Mouse (Mus musculus): ENCODE results near the gene Pklr. TPM values are rescaled to one million over a fixed set of nuclear protein-coding genes. Genes with fewer than 3 reads are reported as not detected.

Gene Pklr
- under 1 TPM; 0.74 to 0.96 TPM for total RNA-seq (2023)

GRCm38 (mm10) chr3:89135958-89136357 is at the start of gene Pklr:
Gene Pklr, plus strand, starts transcription at chr3:89136142.

GRCm38 (mm10) chr3:89093175-89093574 is 42.8 kb upstream of the Pklr start, which contains the start of gene Rusc1:
Gene Rusc1, minus strand, starts transcription at chr3:89093311.

GRCm38 (mm10) chr3:89100811-89101210 is 35.1 kb upstream of the Pklr start, which contains the start of gene Gm43738:
Gene Gm43738, minus strand, starts transcription at chr3:89101099.

DNA sequence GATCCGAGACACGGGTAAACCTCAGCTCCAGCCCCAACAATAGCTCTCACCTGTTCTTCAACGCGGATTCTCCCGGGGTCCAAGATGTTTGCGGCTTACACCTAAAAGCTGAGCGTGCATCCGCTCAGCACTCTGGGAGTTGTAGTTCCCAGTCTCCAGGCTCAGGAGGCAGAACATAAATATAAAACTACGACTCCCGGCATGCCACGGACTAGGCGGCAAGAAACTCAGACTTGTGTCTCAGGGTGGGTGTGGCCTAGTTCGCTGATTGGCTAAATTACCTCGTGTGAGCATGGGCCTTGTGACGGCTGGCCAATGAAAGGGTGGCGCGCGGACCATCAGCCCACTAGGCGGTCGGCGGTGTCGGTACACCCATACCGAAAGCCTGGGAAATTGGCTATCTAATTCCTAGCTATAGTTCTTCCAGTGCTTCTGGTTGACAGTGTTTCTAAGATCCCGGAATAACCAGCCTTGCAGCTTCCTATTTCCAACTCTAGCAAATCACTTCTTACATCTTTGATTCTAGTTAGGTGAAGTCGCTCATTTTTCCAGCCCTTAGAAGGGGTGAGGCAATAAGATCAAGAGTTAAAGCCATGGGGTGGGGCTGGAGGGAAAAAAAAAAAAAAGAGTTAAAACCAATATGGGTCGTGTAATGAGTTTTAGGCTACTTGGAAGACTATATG is 34.0 kb upstream of the Pklr start, which contains the start of gene Fdps:
Fdps (minus strand) TSS at position 148 of the 683 bp plus-strand sequence.

DNA sequence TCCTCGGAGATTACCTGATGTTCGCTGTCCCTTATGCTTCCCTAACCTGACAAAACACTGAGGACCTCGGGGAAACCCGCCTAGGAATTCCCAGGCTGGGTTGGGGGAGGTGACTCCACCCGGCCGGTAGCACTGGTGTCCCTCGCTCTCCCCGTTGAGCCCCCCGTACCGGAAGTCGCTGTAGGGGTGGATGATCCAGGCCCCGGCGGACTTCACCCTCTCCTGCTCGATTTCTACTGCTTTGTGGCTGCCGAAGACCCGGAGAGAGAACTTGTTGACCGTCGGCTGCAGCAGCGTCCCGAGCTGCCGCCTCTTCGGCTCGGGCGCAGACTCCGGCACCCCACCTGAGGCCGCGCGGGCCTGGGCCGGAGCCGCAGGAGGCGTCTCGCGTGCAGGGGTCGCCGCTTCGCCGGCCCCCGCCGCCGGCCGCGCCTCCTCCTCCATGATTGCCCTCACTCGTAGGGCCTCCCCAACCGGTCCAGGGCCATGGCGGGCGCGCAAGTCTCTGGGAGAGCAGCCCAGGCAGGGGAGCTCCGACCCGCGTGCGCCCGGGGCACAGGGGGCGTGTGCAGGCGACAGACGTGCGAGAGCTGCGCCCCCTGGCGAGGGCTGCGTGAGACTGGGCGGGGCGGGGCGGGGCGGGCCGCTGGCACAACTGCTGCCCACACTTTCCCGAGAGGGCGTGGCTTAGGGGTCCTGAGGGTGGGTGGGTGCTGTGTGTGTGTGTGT is 23.8 kb downstream of the Pklr start, which contains the start of gene Hcn3:
Hcn3 (minus strand) TSS at position 581 of the 729 bp plus-strand sequence.

DNA sequence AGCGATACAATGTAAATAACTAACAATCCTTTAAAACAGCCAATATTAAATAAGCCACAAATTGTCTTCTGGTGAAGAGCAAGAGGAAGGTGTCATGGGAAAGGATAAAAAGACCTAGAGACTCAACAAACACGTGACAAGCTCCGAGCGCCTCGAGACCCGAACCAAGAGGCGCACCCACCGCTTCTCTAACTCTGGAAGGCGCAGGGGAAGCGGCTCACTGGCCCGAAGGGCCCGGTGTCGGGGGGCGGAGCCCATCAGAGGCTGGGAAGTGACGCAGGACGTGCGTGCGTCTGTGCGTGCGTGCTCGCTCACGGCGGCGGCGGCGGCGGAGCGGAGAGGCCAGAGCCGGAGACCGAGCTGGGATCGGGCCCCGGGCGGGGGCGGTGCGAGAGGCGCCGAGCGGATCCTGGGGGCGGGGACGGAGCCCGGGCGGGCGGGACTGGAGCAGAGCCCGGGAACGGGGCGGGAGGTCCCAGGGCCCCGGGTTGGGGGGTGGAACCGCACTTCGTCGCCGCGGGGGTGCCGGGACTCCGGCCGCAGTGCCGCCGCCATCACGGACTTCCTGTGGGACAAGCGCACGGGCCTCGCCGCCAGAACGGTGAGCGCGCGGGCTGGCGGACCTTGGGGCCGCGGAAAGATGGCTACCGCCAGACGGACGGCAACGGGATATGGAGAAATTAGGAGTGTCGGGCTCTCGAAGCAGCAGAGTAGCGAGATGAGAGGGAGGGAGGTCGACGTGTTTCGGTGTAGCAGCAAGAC is 28.7 kb downstream of the Pklr start, which contains the start of gene Clk2:
Clk2 (plus strand) TSS at position 290 of the 762 bp plus-strand sequence.

GRCm38 (mm10) chr3:89177242-89178106 is 41.5 kb downstream of the Pklr start, which contains the start of gene Scamp3:
Gene Scamp3, plus strand, starts transcription at chr3:89177473.

GRCm38 (mm10) chr3:89183058-89183958 is 47.4 kb downstream of the Pklr start, which contains the start of gene Fam189b:
Gene Fam189b, plus strand, starts transcription at chr3:89183143.

Other genes with a start within 250 kb of the Pklr start
- gene Msto1, start 222.1 kb upstream of the Pklr start, total RNA-seq (2023), result 10 to 100 TPM; 17.6 to 18.2 TPM
- 10 to 100 TPM; 82.1 to 86.5 TPM for gene Ash1l, start 185.5 kb upstream of the Pklr start, total RNA-seq (2023)
- gene Dap3, start 185.0 kb upstream of the Pklr start, total RNA-seq (2023), result 100 to 1,000 TPM in 1 of 2 experiments, 10 to 100 TPM in 1; 94.8 to 105 TPM
- gene Rusc1, start 42.8 kb upstream of the Pklr start, total RNA-seq (2023), result 10 to 100 TPM; 61.7 to 65.0 TPM
- under 1 TPM in 1 of 2 experiments, not detected in 1; 0.26 TPM for gene Gm43738, start 35.0 kb upstream of the Pklr start, total RNA-seq (2023)
- gene Fdps, start 34.2 kb upstream of the Pklr start, total RNA-seq (2023), result 10 to 100 TPM; 32.7 to 40.2 TPM
- 10 to 100 TPM; 11.3 to 14.4 TPM for gene Hcn3, start 24.1 kb downstream of the Pklr start, total RNA-seq (2023)
- gene Clk2, start 28.7 kb downstream of the Pklr start, total RNA-seq (2023), result 100 to 1,000 TPM; 123 to 131 TPM
- gene Scamp3, start 41.3 kb downstream of the Pklr start, total RNA-seq (2023), result 100 to 1,000 TPM; 159 to 177 TPM
- 100 to 1,000 TPM; 178 to 181 TPM for gene Fam189b, start 47.0 kb downstream of the Pklr start, total RNA-seq (2023)
- 10 to 100 TPM; 64.0 to 68.6 TPM for gene Gba, start 66.8 kb downstream of the Pklr start, total RNA-seq (2023)
- 1 to 10 TPM; 3.4 to 6.3 TPM for gene Thbs3, start 79.0 kb downstream of the Pklr start, total RNA-seq (2023)
- 10 to 100 TPM; 85.4 to 95.2 TPM for gene Mtx1, start 90.9 kb downstream of the Pklr start, total RNA-seq (2023)
- gene Muc1, start 92.9 kb downstream of the Pklr start, total RNA-seq (2023), result under 1 TPM in 1 of 2 experiments, not detected in 1; 0.87 TPM
- 100 to 1,000 TPM; 100 to 110 TPM for gene Krtcap2, start 109.8 kb downstream of the Pklr start, total RNA-seq (2023)
- 1 to 10 TPM; 1.6 to 2.3 TPM for gene Trim46, start 110.2 kb downstream of the Pklr start, total RNA-seq (2023)
- 10 to 100 TPM; 68.1 to 70.0 TPM for gene Dpm3, start 123.2 kb downstream of the Pklr start, total RNA-seq (2023)
- gene Slc50a1, start 134.4 kb downstream of the Pklr start, total RNA-seq (2023), result 100 to 1,000 TPM in 1 of 2 experiments, 10 to 100 TPM in 1; 98.1 to 113 TPM
- not detected for gene Efna1, start 145.0 kb downstream of the Pklr start, total RNA-seq (2023)
- not detected for gene Efna3, start 186.8 kb downstream of the Pklr start, total RNA-seq (2023)
- gene Efna4, start 201.9 kb downstream of the Pklr start, total RNA-seq (2023), result not detected
- 10 to 100 TPM; 11.4 to 12.0 TPM for gene Adam15, start 213.9 kb downstream of the Pklr start, total RNA-seq (2023)
- gene Dcst2, start 225.8 kb downstream of the Pklr start, total RNA-seq (2023), result not detected
- under 1 TPM in 1 of 2 experiments, not detected in 1; 0.76 TPM for gene Dcst1, start 229.1 kb downstream of the Pklr start, total RNA-seq (2023)